Mouse (Mus musculus) hindbrain, embryonic 16.5 days (tissue): Measurements from ENCODE around the gene Npas4. TPM values are rescaled to one million over a fixed set of nuclear protein-coding genes. Genes with fewer than 3 reads are reported as not detected.

Experiments
- polyA plus RNA-seq: library from polyadenylated mRNA; unstranded; fragments of >200 nt; fragmentation: Nextera tagmentation; extraction: Ambion mirVana; gene quantifications from 2 replicates; pipeline ENCODE4 v1.2.1, GENCODE M21; 2015

The Npas4 gene
- polyA plus RNA-seq, 1 experiment from 2014 or later, result 0.41 TPM

Other genes with a start within 250 kb of the Npas4 start
- 124 and 127 TPM in 2 replicates for gene Rbm4b, start 233.8 kb downstream of the Npas4 start, polyA plus RNA-seq
- 67.2 and 73.6 TPM in 2 replicates for gene Rbm4, start 196.4 kb downstream of the Npas4 start, polyA plus RNA-seq
- gene Gm21992, start 178.7 kb downstream of the Npas4 start, polyA plus RNA-seq, result 21.3 and 24.2 TPM in 2 replicates
- gene Rbm14, start 178.7 kb downstream of the Npas4 start, polyA plus RNA-seq, result 59.5 and 65.0 TPM in 2 replicates
- 38.4 and 43.0 TPM in 2 replicates for gene Ccs, start 151.0 kb downstream of the Npas4 start, polyA plus RNA-seq
- 0.57 and 0.74 TPM in 2 replicates for gene Ccdc87, start 150.9 kb downstream of the Npas4 start, polyA plus RNA-seq
- gene Ctsf, start 135.2 kb downstream of the Npas4 start, polyA plus RNA-seq, result 87.0 and 90.1 TPM in 2 replicates
- gene Actn3, start 112.4 kb downstream of the Npas4 start, polyA plus RNA-seq, result 2.7 and 3.5 TPM in 2 replicates
- gene Zdhhc24, start 111.6 kb downstream of the Npas4 start, polyA plus RNA-seq, result 22.5 and 23.4 TPM in 2 replicates
- 8.1 and 8.8 TPM in 2 replicates for gene Bbs1, start 83.7 kb downstream of the Npas4 start, polyA plus RNA-seq
- 102 and 115 TPM in 2 replicates for gene Dpp3, start 62.0 kb downstream of the Npas4 start, polyA plus RNA-seq
- 13.5 and 14.6 TPM in 2 replicates for gene Peli3, start 47.2 kb downstream of the Npas4 start, polyA plus RNA-seq
- gene Mrpl11, start 28.2 kb downstream of the Npas4 start, polyA plus RNA-seq, result 91.6 and 106 TPM in 2 replicates
- 15.0 and 16.6 TPM in 2 replicates for gene Slc29a2, start 33.5 kb upstream of the Npas4 start, polyA plus RNA-seq
- gene B4gat1, start 48.5 kb upstream of the Npas4 start, polyA plus RNA-seq, result 116 and 133 TPM in 2 replicates
- gene AC124502.3, start 48.6 kb upstream of the Npas4 start, polyA plus RNA-seq, result 2.4 and 3.1 TPM in 2 replicates
- 25.6 and 26.6 TPM in 2 replicates for gene Brms1, start 51.0 kb upstream of the Npas4 start, polyA plus RNA-seq
- 0.64 and 0.72 TPM in 2 replicates for gene Rin1, start 60.2 kb upstream of the Npas4 start, polyA plus RNA-seq
- 14.5 and 25.2 TPM in 2 replicates for gene Cd248, start 77.8 kb upstream of the Npas4 start, polyA plus RNA-seq
- gene Tmem151a, start 95.2 kb upstream of the Npas4 start, polyA plus RNA-seq, result 38.5 and 49.0 TPM in 2 replicates
- 60.7 and 65.8 TPM in 2 replicates for gene Yif1a, start 98.2 kb upstream of the Npas4 start, polyA plus RNA-seq
- 361 and 364 TPM in 2 replicates for gene Cnih2, start 108.2 kb upstream of the Npas4 start, polyA plus RNA-seq
- 230 and 231 TPM in 2 replicates for gene Rab1b, start 116.8 kb upstream of the Npas4 start, polyA plus RNA-seq
- 85.6 and 87.8 TPM in 2 replicates for gene Klc2, start 128.2 kb upstream of the Npas4 start, polyA plus RNA-seq